Mouse (Mus musculus) heart, postnatal 36 days (tissue): ENCODE data around the gene Tspyl3. TPM values are rescaled to one million over a fixed set of nuclear protein-coding genes. Genes with fewer than 3 reads are reported as not detected.
A peak's percentile ranks its signal among the peaks of the same experiment; 100 is the strongest.
"Not testable (repeated sequence)": the region's sequence is repeated elsewhere in the genome, so short reads cannot be mapped to it uniquely, and the experiment has no call there.

Source experiments
- DNase-seq, 2 experiments: peaks; one replicate each; pipeline ENCODE4 v3.0.0; 2021 to 2022
- intact Hi-C: fragments of 180-260 bp; cut with DNase I; formaldehyde crosslinking; loops from one replicate; pipeline ENCODE4 v1.15.1; 2025
- total RNA-seq, 2 experiments: library from RNA; stranded (reverse); gene quantifications; 2 replicates each; pipeline ENCODE4 v1.2.3; 2021

Tspyl3 gene
- total RNA-seq: 1 to 10 TPM; 1.0 to 1.6 TPM

- DNase-seq: peak; percentile 44 to 49
- intact Hi-C loops: no loop called here
Measured at GRCm38 (mm10) chr2:153224946-153225594, at the start of gene Tspyl3. Gene Tspyl3, minus strand, starts transcription at chr2:153225441.

- no peak for DNase-seq
- intact Hi-C loops: no loop called here
Measured at GRCm38 (mm10) chr2:153274919-153275247, 49.6 kb upstream of the Tspyl3 start.

GRCm38 (mm10) chr2:153274200-153274918, 49.1 kb upstream of the Tspyl3 start:
- DNase-seq, intact Hi-C loops: not testable (repeated sequence)

- DNase-seq, intact Hi-C loops: not testable (repeated sequence)
Measured at GRCm38 (mm10) chr2:153270231-153270915, 45.1 kb upstream of the Tspyl3 start.

- DNase-seq: no peak
- intact Hi-C loops: no loop called here
Measured at GRCm38 (mm10) chr2:153267331-153267730, 42.1 kb upstream of the Tspyl3 start.

GRCm38 (mm10) chr2:153263053-153263452, 37.8 kb upstream of the Tspyl3 start:
- intact Hi-C loops: no loop called here
- no peak for DNase-seq

GRCm38 (mm10) chr2:153259864-153260674, 34.8 kb upstream of the Tspyl3 start:
- no peak for DNase-seq
- intact Hi-C loops: no loop called here

GRCm38 (mm10) chr2:153259030-153259863, 34.0 kb upstream of the Tspyl3 start:
- intact Hi-C loops: no loop called here
- DNase-seq: peak in 1 of 2 experiments; percentile 6

- DNase-seq: no peak
- intact Hi-C loops: no loop called here
Measured at GRCm38 (mm10) chr2:153256604-153257003, 31.4 kb upstream of the Tspyl3 start.

GRCm38 (mm10) chr2:153249751-153250150, 24.5 kb upstream of the Tspyl3 start:
- intact Hi-C loops: no loop called here

GRCm38 (mm10) chr2:153242156-153242555, 16.9 kb upstream of the Tspyl3 start:
- intact Hi-C loops: loop anchor here (5.0 kb wide), 3 partner anchors 95 to 205 kb away; no protein-coding TSS in a partner anchor
- no peak for DNase-seq

More at GRCm38 (mm10) chr2:153249751-153250150, 24.5 kb upstream of the Tspyl3 start:
- DNase-seq: no peak

- peak; percentile 90 for DNase-seq
- intact Hi-C loops: loop anchor here (2.0 to 5.0 kb wide), 4 partner anchors 81 to 206 kb away; partner anchors contain the start of gene Tm9sf4
Measured at GRCm38 (mm10) chr2:153241250-153242014, 16.2 kb upstream of the Tspyl3 start, which contains the start of the genes Plagl2 and Pofut1. Gene Plagl2, minus strand, starts transcription at chr2:153241426. Gene Pofut1, plus strand, starts transcription at chr2:153241533.

GRCm38 (mm10) chr2:153240701-153241235, 15.5 kb upstream of the Tspyl3 start:
- intact Hi-C loops: loop anchor here (2.0 to 5.0 kb wide), 4 partner anchors 80 to 207 kb away; partner anchors contain the start of gene Tm9sf4
- DNase-seq: no peak

- DNase-seq: no peak
- intact Hi-C loops: loop anchor here (2.0 to 5.0 kb wide), 4 partner anchors 79 to 207 kb away; partner anchors contain the start of gene Tm9sf4
Measured at GRCm38 (mm10) chr2:153239860-153240480, 14.7 kb upstream of the Tspyl3 start.

- DNase-seq: no peak
- intact Hi-C loops: no loop called here
Measured at GRCm38 (mm10) chr2:153239021-153239859, 14.0 kb upstream of the Tspyl3 start.

GRCm38 (mm10) chr2:153238406-153238805, 13.2 kb upstream of the Tspyl3 start:
- intact Hi-C loops: no loop called here

GRCm38 (mm10) chr2:153237891-153238290, 12.7 kb upstream of the Tspyl3 start:
- DNase-seq: no peak
- intact Hi-C loops: no loop called here

More at GRCm38 (mm10) chr2:153238406-153238805, 13.2 kb upstream of the Tspyl3 start:
- no peak for DNase-seq
